Mouse (Mus musculus): ENCODE measurements at regions not wholly inside any gene's neighbourhood (a gene's known extent, or its start where the extent isn't known, plus 50 kb on each side); places are given as distances from the start of the nearest gene placed in this dataset.

DNA sequence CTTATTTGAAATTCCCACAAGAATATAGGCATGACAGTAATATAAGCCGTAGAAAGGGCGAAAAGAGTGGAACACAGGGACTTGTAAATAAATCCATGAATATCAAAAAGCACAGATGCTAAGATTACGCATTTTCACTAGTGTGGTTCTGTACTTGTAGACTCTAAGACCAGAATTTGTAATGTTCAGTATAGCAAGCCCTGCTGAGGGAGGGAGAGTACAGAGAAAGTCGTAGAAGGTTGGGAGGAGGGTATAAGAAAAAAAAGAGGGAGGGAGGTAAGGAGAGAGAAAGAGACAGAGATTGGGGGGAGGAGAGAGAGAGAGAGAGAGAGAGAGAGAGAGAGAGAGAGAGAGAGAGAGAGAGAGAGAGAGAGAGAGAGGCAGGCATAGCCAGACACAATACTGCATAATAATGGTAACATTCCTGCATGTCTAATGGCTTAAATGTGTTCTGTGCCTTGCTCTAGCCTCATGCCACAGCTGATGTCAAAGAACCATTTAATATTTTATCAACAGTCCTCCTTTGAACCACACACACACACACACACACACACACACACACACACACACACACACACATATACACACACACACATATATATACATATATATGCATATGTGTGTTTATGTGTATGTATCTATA is 354.1 kb upstream of the Tmem161b start:
- Histone ChIP-seq H3K4me2 (no peak overlapping the region), H3K36me3 (no peaks in the 10 kb centered on the region), H3K4me1 (no peaks in the 10 kb centered on the region), H3K27ac (no peak overlapping the region), H3K4me3 (no peak overlapping the region), H3K9ac (no peak overlapping the region), H3K27me3 (no peaks in the 10 kb centered on the region), H3K9me3 (no peaks in the 10 kb centered on the region)
- 72% methylated on average over 4 of the region's 4 CpGs for WGBS
- ATAC-seq (ENCODE audit: insufficient number of reproducible peaks, insufficient read depth, low FRiP score, low TSS enrichment, low read depth) = no peak

DNA sequence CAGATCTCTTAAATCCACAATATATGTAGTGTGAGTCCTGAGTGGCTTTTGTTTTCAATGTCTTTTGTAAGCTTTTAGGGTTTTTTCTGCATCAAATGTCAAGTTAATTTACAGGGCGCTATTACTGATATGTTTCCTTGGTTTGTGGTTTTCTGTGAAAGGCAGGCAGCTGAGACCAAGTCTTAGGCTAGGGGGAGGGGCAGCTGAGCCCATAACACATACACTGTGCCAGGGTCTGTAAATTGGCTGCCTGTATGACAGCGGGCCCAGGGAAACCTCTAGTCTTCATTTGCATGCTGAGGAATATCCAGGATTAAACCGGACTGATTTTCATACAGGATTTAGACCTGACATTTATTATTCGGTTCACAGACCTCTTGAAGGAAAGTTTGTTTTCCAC is 353.2 kb upstream of the Tmem161b start:
- H3K9me3 ChIP-seq = no peaks in the 10 kb centered on the region
- H3K4me3 ChIP-seq = no peak overlapping the region
- 0 out of 2 replicates have a peak, but pooled peaks have one; percentile 72 for ATAC-seq (ENCODE audit: insufficient number of reproducible peaks, insufficient read depth, low FRiP score, low TSS enrichment, low read depth)
- H3K4me2 ChIP-seq = no peak overlapping the region
- no peaks in the 10 kb centered on the region for H3K4me1 ChIP-seq
- H3K27ac ChIP-seq = no peak overlapping the region
- no peaks in the 10 kb centered on the region for H3K27me3 ChIP-seq
- H3K36me3 ChIP-seq = no peaks in the 10 kb centered on the region
- H3K9ac ChIP-seq = no peak overlapping the region
- whole genome bisulfite sequencing = 47% methylated on average over 4 of the region's 4 CpGs

DNA sequence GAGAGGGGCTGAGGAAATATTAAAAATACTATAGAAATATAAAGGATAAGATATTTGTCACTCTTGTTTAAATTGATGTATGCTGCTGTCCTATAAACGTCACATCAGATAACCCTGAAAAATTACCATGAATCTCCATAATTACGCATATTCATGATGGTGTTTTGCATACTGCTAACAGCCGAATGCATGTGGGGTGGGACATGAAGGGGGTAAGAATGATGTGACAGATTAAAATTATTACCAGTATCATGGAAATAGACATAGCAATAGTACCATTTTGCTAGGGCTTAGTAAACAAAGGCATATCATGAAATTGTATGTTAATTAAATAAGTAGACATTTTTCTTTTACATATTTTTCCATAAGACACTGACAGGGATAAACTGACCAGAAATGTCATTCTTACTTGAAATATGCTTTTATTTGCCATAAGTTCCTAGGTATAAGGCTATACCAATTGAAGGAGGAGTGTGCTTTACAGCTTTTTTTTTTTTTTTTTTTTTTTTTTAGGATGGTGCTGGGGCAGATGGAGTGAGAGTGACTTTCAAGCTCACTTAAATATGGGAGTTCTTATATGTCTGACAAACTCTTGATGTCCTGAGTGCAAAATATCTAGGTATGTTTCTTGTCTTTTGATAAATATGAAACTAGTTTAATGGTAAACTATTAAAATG is 349.8 kb upstream of the Tmem161b start:
- Histone ChIP-seq H3K9me3 (no peaks in the 10 kb centered on the region), H3K36me3 (no peaks in the 10 kb centered on the region), H3K4me2 (no peak overlapping the region), H3K9ac (no peak overlapping the region), H3K27me3 (no peaks in the 10 kb centered on the region), H3K4me1 (no peaks in the 10 kb centered on the region), H3K4me3 (no peak overlapping the region), H3K27ac (no peak overlapping the region)
- no peak for ATAC-seq (ENCODE audit: insufficient number of reproducible peaks, insufficient read depth, low FRiP score, low TSS enrichment, low read depth)
- 60% methylated on average over 3 of the region's 3 CpGs for WGBS

DNA sequence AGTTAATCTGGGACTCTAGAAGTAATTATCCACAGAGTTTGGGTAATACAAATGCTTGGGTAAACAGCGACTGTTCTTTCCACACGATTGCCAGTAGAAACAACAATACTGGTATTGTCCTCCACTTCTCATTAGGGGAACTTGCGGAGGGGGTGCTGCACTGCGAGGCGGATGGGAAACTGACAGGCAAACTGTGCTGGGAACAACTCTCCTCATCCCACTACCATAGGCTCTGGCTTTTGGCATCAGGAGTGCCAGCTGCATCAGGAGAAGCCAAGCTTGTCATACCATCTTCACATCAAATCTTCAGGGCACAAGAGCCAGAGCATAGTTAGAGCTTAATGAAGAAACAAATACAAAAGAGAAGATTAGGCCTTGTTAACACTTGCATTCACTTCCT is 349.2 kb upstream of the Tmem161b start:
- no peak for ATAC-seq (ENCODE audit: insufficient number of reproducible peaks, insufficient read depth, low FRiP score, low TSS enrichment, low read depth)
- H3K27me3 ChIP-seq = no peaks in the 10 kb centered on the region
- H3K4me3 ChIP-seq = no peak overlapping the region
- H3K27ac ChIP-seq = no peak overlapping the region
- no peaks in the 10 kb centered on the region for H3K36me3 ChIP-seq
- H3K9ac ChIP-seq = no peak overlapping the region
- no peaks in the 10 kb centered on the region for H3K9me3 ChIP-seq
- H3K4me1 ChIP-seq = no peaks in the 10 kb centered on the region
- WGBS = 8% methylated on average over 5 of the region's 5 CpGs
- no peak overlapping the region for H3K4me2 ChIP-seq

DNA sequence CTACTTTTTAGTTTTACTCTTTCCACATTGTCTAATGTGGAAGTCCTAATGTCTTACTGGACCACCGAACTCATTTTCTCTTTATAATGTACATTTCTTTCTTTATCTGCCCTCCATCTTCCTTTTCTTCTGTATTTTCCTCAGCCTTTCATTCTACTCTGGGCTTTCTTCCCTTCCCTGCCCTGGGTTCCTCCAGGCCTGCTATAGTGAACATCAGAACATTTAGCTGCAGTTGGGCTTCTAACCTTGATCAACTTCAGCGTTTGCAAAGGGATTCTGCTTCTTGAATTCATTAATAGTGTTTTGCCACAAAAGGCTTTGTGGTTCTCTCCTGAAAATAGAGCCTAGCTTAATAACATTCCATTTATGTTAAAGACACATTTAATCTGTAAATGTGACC is 342.5 kb upstream of the Tmem161b start:
- 64% methylated on average over 2 of the region's 2 CpGs for whole genome bisulfite sequencing
- no peak overlapping the region for H3K9ac ChIP-seq
- H3K4me3 ChIP-seq = no peak overlapping the region
- H3K27ac ChIP-seq = no peak overlapping the region
- no peak overlapping the region for H3K4me2 ChIP-seq
- no peak for ATAC-seq (ENCODE audit: insufficient number of reproducible peaks, insufficient read depth, low FRiP score, low TSS enrichment, low read depth)
- H3K27me3 ChIP-seq = no peaks in the 10 kb centered on the region
- no peaks in the 10 kb centered on the region for H3K9me3 ChIP-seq
- no peaks in the 10 kb centered on the region for H3K4me1 ChIP-seq
- no peaks in the 10 kb centered on the region for H3K36me3 ChIP-seq

DNA sequence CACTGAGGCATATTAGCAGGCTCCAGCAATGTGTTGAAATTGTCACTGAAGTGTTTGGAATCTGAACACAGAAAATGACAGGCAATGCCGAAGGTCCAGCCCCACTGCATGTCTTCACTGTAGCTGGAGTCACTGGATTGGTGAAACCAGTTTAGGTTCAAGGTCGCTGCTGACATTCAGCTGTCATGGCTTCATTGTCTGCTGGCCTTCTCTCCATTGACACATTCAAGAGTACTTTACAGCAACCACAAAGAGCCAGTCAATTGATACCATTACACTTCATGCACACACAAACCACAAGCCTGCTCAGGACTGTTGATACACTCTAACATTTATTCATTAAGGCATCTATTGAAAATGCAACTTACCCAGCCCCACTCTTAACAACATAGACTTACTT is 341.8 kb upstream of the Tmem161b start:
- Histone ChIP-seq H3K4me3 (no peak overlapping the region), H3K36me3 (no peaks in the 10 kb centered on the region), H3K4me1 (no peaks in the 10 kb centered on the region), H3K27ac (no peak overlapping the region), H3K27me3 (no peaks in the 10 kb centered on the region), H3K9me3 (no peaks in the 10 kb centered on the region), H3K9ac (no peak overlapping the region), H3K4me2 (no peak overlapping the region)
- no peak for ATAC-seq (ENCODE audit: insufficient number of reproducible peaks, insufficient read depth, low FRiP score, low TSS enrichment, low read depth)
- 73% methylated on average over 2 of the region's 2 CpGs for WGBS

DNA sequence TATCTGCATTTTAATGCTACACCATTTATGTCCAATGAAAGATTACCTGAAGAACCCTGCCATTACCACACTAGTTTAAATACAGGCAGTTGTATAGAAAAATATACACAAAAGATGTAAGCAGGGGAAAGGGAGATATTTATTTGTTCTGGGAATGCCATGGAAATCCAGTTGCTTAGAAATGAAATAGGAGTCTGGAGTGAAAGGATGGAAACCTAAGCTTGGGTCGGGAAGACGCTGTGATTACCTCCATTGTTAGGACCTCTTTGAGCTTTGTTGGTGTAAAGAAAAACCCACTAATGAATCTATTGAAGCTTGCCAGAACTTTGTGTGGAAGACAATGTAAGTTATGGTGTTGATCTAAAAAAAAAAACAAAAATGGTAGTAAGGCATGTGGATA is 341.3 kb upstream of the Tmem161b start:
- no peak for ATAC-seq (ENCODE audit: insufficient number of reproducible peaks, insufficient read depth, low FRiP score, low TSS enrichment, low read depth)
- no peak overlapping the region for H3K27ac ChIP-seq
- WGBS = 68% methylated on average over 2 of the region's 2 CpGs

DNA sequence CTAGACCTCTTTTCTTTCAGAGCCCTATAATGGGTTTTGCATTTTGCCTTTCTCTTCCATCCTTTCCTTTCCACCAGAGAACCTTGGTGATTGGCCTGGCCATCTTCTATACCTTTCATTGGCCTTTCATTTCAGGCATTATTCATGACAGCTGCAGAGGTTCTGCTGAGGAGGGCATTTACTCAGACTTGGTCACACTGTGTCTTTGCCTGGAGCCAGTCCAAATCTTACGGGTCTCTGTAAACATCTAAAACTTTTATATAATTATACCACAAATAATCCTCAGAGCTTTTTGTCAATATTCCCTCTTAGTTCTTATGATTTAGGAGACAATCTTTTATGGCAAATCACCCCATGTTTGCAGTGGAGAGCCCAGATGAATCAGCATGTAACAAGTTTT is 339.3 kb upstream of the Tmem161b start:
- no peak for ATAC-seq (ENCODE audit: insufficient number of reproducible peaks, insufficient read depth, low FRiP score, low TSS enrichment, low read depth)

More for the DNA sequence above, 341.3 kb upstream of the Tmem161b start:
- no peak overlapping the region for H3K4me2 ChIP-seq
- no peaks in the 10 kb centered on the region for H3K4me1 ChIP-seq
- H3K36me3 ChIP-seq = no peaks in the 10 kb centered on the region
- no peaks in the 10 kb centered on the region for H3K27me3 ChIP-seq
- no peak overlapping the region for H3K4me3 ChIP-seq
- no peak overlapping the region for H3K9ac ChIP-seq
- no peaks in the 10 kb centered on the region for H3K9me3 ChIP-seq

DNA sequence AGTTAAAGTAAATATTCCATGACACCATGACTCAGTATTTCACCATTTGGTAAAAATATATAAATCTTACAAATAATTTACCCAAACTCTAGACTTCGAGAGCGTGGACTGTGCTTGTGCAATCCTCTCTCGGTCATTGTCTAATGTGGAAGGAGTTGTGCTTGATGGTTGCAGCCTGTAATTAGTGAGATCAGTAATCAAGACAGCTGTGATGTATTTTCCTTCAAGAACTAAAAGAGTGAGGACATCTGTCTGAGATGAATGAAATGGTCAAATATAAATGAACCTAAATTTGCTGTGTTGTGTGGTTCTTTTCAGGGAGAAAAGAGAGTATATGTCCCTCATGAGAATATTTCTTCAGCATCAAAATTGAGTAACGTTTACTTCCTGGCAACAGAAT is 338.3 kb upstream of the Tmem161b start:
- Histone ChIP-seq H3K27ac (no peak overlapping the region), H3K36me3 (no peaks in the 10 kb centered on the region), H3K4me1 (no peaks in the 10 kb centered on the region), H3K4me2 (no peak overlapping the region), H3K27me3 (no peaks in the 10 kb centered on the region), H3K9me3 (no peaks in the 10 kb centered on the region), H3K9ac (no peak overlapping the region), H3K4me3 (no peak overlapping the region)
- no peak for ATAC-seq (ENCODE audit: insufficient number of reproducible peaks, insufficient read depth, low FRiP score, low TSS enrichment, low read depth)
- 86% methylated on average over 4 of the region's 4 CpGs for WGBS

More for the DNA sequence above, 339.3 kb upstream of the Tmem161b start:
- H3K4me3 ChIP-seq = no peak overlapping the region
- no peaks in the 10 kb centered on the region for H3K36me3 ChIP-seq
- 72% methylated on average over 1 of the region's 1 CpGs for WGBS
- H3K27ac ChIP-seq = no peak overlapping the region
- no peaks in the 10 kb centered on the region for H3K4me1 ChIP-seq
- no peak overlapping the region for H3K4me2 ChIP-seq
- no peaks in the 10 kb centered on the region for H3K27me3 ChIP-seq
- no peaks in the 10 kb centered on the region for H3K9me3 ChIP-seq
- H3K9ac ChIP-seq = no peak overlapping the region

DNA sequence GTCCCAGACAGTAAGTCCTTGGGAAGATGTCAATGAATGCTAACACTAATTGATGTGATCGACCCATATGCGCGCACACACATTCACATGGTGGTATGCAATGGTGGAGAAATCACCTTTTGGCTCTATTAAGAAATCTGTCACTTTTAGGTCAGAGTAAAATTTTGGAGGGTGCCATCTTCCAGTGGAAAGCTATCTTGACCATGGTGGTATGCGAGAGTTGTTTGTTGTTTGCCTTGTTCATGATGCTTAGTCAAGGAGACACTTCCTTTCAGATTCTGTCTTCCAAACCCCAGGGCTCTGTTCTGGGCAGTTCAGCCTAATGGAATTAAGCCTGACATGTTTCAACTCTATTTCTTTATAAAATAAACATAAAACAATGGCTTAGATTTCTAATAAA is 337.9 kb upstream of the Tmem161b start:
- Histone ChIP-seq H3K4me3 (no peak overlapping the region), H3K4me2 (no peak overlapping the region), H3K9ac (no peak overlapping the region), H3K36me3 (no peaks in the 10 kb centered on the region), H3K4me1 (no peaks in the 10 kb centered on the region), H3K27me3 (no peaks in the 10 kb centered on the region), H3K27ac (no peak overlapping the region), H3K9me3 (no peaks in the 10 kb centered on the region)
- no peak for ATAC-seq (ENCODE audit: insufficient number of reproducible peaks, insufficient read depth, low FRiP score, low TSS enrichment, low read depth)
- 91% methylated on average over 4 of the region's 4 CpGs for WGBS

DNA sequence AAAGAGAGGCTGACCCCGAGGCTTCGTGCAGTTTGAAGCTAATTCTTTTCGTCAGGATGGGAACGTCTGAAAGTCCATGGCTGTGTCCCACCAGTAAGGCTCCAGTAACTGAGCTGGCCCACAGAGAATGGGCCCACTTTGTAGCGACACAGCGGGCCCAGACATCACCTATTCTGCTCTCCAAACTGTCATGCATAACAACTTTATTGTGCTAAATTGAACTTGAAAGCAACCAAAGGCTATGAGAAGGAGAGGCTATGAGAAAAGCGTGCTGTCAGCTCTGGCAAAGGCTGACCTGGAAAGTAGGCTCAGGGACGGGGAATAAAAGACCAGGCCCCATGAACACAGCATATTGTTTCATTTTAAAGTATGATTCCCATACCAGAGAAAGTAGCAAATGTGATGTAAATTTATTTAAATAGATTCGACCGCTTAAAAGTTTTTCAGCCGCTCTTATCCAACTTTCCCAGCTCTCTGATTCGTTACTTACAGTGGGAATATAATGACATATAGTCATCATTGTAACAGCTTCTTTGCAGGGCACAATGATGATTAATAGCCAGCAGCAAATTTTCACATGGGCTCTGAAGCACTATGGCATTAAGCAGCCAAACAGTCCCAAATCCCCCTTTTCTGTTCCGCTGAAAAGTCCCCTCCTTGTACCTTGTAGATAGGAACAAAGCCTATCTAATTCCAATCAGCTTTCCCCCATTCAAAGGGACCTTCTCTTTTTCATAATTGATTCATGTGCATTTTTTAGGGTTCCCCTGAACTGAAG is 337.1 kb upstream of the Tmem161b start:
- 52% methylated on average over 13 of the region's 13 CpGs for WGBS
- no peak overlapping the region for H3K4me3 ChIP-seq
- no peaks in the 10 kb centered on the region for H3K4me1 ChIP-seq
- no peak overlapping the region for H3K27ac ChIP-seq
- H3K9me3 ChIP-seq = no peaks in the 10 kb centered on the region
- no peaks in the 10 kb centered on the region for H3K36me3 ChIP-seq
- no peak overlapping the region for H3K9ac ChIP-seq
- no peak overlapping the region for H3K4me2 ChIP-seq
- ATAC-seq (ENCODE audit: insufficient number of reproducible peaks, insufficient read depth, low FRiP score, low TSS enrichment, low read depth) = no peak
- H3K27me3 ChIP-seq = no peaks in the 10 kb centered on the region

DNA sequence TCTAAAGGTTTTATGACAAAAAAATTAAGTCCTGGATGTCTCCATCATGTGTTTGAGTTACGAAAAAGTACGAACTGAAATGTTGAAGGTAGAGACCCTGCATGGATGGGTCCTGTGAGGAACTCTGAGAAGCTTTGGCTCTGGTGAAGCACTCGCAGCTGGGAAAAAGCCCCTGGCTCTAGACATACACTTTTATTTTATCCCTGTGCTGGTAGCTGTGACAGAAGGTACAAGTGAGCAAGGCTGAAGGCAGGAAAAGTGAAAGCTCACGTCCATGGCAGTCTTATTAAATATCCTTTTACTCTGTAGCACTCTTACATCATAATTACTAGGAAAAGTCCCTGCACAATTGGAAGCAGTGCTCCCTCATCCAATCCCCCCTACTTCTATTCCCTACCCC is 336.4 kb upstream of the Tmem161b start:
- ATAC-seq (ENCODE audit: insufficient number of reproducible peaks, insufficient read depth, low FRiP score, low TSS enrichment, low read depth) = no peak
- H3K9ac ChIP-seq = no peak overlapping the region

More for the DNA sequence above, 336.4 kb upstream of the Tmem161b start:
- no peak overlapping the region for H3K27ac ChIP-seq
- no peaks in the 10 kb centered on the region for H3K36me3 ChIP-seq
- H3K9me3 ChIP-seq = no peaks in the 10 kb centered on the region
- WGBS = 70% methylated on average over 4 of the region's 4 CpGs
- H3K27me3 ChIP-seq = no peaks in the 10 kb centered on the region
- H3K4me1 ChIP-seq = no peaks in the 10 kb centered on the region
- H3K4me2 ChIP-seq = no peak overlapping the region
- no peak overlapping the region for H3K4me3 ChIP-seq

Data from embryonic facial prominence, embryonic 13.5 days (tissue).